Mouse (Mus musculus) kidney, adult 8-10 months (tissue): Measurements from ENCODE around the gene Cnmd.

Experiments used
- DNase-seq, 2 experiments: peaks; one replicate each; pipeline ENCODE4 v3.0.0; 2022

Gene Cnmd

GRCm38 (mm10) chr14:79642063-79642462 lies 19.9 kb downstream of the Cnmd start:
- DNase-seq = no peak

DNA sequence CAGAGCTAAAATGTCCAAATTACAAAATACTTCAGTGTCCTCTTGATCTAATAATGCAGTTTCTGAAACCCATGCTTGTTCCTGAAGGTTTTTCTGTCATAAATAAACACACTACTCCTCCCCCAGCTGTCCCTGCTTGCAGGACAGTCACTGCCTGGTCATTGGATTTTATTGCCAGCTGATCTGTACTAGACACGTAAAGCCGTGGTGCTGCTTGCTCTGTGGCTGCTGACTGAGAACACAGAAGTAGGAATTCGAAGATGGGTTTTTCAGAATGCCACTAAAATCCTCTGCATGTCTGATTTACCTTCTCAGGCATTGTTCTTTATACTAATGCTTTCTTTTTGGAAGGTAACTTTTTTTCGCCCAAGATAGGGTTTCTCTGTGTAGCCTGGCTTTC lies 25.2 kb downstream of the Cnmd start:
- no peak for DNase-seq

- DNase-seq = peak in 1 of 2 experiments; percentile 6
Observed at GRCm38 (mm10) chr14:79633196-79633595, 28.8 kb downstream of the Cnmd start.

- DNase-seq = no peak
Observed at GRCm38 (mm10) chr14:79632330-79632729, 29.6 kb downstream of the Cnmd start.

DNA sequence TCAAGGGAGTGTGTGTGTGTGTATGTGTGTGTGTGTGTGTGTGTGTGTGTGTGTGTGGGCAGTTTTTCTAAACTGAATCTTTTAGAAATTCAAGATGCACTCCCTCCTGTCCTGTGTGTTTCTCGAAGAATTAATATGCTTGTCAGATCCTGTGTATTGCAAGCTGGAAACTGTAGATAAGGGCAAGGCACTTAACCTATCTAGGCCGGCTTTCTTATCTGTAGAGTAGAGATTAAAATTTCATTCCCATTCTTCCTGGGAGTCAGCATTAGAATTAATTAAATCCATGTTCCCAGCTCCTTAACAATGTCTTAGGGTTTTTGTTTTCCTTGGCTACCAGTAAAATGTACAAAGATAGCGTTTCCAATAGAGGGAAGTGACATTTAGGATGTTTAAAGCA lies 40.8 kb downstream of the Cnmd start:
- DNase-seq = no peak

GRCm38 (mm10) chr14:79619802-79620201 lies 42.2 kb downstream of the Cnmd start:
- no peak for DNase-seq

DNA sequence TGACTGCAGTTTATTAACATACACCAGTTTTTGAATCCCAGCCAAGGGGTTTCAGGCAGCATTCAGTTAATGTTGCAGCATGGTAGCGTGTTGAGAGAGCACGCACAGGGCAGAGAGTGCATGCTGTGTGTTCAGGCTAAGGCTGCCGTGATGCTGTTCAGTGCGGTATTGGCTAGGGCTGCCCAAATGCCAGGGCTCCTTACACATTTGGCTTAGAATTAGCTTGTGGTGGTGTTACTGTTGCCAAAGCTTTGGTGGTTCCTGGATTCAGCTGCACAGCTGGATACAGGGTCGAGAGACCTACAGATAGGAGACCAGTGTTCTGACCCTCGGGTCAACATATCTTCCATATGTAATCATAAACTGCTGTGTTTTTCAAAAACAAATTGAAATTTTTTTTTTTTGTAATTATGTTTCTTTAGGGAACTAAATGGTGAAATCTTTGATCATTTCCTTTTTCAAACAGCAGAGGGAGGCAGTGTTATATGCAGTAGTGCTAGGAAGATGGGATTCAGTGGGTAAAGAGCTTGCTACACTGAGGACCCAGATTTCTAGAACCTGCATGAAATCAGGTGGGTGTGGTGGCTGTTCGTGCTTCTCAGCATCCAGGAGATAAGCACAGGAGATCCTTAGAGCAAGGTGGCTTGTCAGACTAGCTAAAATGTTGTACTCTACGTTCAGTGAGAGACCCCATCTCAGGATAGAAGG lies 44.7 kb downstream of the Cnmd start:
- no peak for DNase-seq

- DNase-seq = no peak
Observed at GRCm38 (mm10) chr14:79608286-79608685, 53.7 kb downstream of the Cnmd start.

DNA sequence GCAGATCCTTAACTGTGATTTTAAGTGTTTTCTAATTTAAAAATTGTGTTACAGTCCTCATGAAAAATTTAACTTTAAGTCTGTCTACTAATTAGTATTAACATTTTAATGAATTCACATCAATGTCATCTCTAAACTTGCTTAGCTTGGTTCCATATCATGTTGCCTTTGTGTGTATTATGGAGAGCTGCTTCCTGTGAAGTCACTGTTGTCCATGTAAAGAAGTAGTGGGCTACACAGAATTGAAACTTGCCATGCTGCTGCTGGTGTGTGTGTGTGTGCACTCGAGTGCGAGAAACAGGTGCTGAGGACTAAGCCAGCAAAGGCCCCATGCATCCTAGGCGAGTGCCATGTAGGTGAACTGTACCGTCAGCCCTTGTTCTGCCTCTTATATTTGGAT lies 54.6 kb downstream of the Cnmd start:
- DNase-seq = no peak

GRCm38 (mm10) chr14:79606867-79607266 lies 55.1 kb downstream of the Cnmd start:
- no peak for DNase-seq

DNA sequence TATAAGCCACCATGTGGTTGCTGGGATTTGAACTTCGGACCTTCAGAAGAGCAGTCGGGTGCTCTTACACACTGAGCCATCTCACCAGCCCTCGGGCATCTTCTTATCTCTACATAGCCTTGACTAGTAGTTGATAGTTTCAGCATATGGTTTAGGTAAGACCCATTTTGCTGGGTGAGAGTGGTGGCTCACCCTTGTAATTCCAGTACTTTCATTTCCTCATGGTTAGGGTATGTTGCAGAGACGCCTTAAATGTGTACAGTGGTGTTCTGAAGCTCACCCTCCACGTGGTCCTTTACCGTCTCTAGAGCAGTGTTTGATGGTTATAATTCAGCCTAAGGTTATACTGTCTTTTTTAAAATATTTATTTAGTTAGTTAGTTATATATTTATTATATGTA lies 55.6 kb downstream of the Cnmd start:
- DNase-seq = no peak

- DNase-seq = no peak
Observed at GRCm38 (mm10) chr14:79605881-79606280, 56.1 kb downstream of the Cnmd start.

DNA sequence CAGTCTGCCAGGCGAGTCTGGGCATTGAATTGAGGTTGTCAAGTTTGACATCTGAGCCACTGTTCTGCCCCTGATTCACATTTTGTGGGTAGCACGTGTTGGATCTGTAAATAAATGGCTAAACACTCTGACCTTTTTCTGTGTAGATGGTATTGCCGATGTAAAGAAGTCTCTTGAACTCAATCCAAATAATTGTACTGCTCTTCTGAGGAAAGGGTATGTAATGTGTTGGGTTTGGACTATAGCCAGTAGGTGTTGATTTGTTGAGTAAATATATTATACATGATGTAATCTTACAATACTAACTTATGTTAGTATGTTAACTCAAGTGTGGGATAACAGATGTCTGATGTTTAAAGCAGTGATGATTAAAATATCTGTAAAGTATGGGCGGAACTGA lies 65.4 kb downstream of the Cnmd start:
- DNase-seq = no peak

DNA sequence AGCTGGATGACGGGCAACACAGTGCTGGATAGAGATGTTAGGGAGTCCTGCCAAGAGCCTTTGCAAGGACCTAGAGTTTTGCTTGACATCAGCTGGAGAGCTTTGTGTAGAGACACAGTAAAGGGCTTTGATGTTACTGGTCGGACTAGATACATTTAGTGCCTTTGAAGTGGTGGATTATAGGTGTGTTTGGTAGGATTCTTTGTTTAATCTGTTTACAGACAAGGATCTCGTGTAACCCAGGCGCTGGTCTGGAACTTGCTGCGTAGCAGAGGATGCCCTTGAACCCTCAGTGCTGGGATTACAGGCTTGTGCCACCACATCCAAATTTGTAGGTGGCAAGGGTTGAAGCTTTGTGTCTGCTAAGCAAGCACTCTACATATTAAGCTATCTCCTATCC lies 67.9 kb downstream of the Cnmd start:
- DNase-seq = no peak

GRCm38 (mm10) chr14:79591611-79592010 lies 70.4 kb downstream of the Cnmd start:
- no peak for DNase-seq

GRCm38 (mm10) chr14:79590916-79591315 lies 71.1 kb downstream of the Cnmd start:
- no peak for DNase-seq

GRCm38 (mm10) chr14:79589401-79589800 lies 72.6 kb downstream of the Cnmd start:
- no peak for DNase-seq

- DNase-seq = peak; percentile 14 to 15
Observed at GRCm38 (mm10) chr14:79588534-79588951, 73.4 kb downstream of the Cnmd start.

DNA sequence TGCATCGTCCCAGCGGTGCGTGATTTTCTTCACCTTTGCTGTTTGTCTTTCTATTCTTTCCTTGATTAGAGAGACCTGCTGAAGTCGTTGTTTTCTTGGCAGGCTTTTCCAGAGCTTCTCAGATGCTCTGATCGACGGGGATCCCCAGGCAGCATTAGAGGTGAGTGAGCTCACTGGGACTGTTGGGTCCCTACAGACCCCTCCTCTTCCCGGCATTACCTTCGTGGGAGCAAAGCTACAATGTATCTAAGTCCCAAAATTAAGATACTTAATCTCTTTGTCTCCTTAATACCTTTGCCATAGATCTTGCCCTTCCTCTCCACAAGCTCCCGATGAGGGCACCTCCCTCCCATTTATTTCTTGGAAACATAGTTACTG lies 74.1 kb downstream of the Cnmd start:
- no peak for DNase-seq
